Comparison of ENCODE assay signal across 8 mouse cellular contexts in genomic region chr7:16991681-16992450, GRCm38 (mm10). TPM values are rescaled to one million over a fixed set of nuclear protein-coding genes. Genes with fewer than 3 reads are reported as not detected.
A peak's percentile ranks its signal among the peaks of the same experiment; 100 is the strongest.
DNase-seq lines count a peak whose midpoint lies in the region; ATAC-seq lines count a peak whose summit lies in the region.

No protein-coding gene starts in this region.

- no peaks in the 10 kb centered on the region for H3K27me3 ChIP-seq in midbrain, embryonic 11.5 days (ENCODE audit: control insufficient read depth, insufficient read depth, low read length)

- no peaks in the 10 kb centered on the region for H3K9me3 ChIP-seq in midbrain, embryonic 11.5 days (ENCODE audit: control insufficient read depth, low read length)

- H3K4me1 ChIP-seq in midbrain, embryonic 11.5 days (ENCODE audit: control insufficient read depth, insufficient read depth, low read length): peaks cover 39% of the 10 kb centered on the region

- no peak overlapping the region for H3K4me3 ChIP-seq in midbrain, embryonic 11.5 days (ENCODE audit: low read depth, low read length)

- peak overlapping the region; percentile 68 for H3K27ac ChIP-seq in midbrain, embryonic 11.5 days (ENCODE audit: low read depth, low read length)

- DNase-seq in ES-CJ7 (ENCODE audit: low read depth, low spot score): peak; percentile 36
- DNase-seq in adrenal gland, adult 2 months: peak; percentile 68
- peak; percentile 97 for DNase-seq in midbrain, embryonic 11.5 days (ENCODE audit: low spot score, missing footprints)
- DNase-seq in layer of hippocampus, adult 9-11 months: no peak
- no peak for DNase-seq in c-Kit-positive CD71-positive TER-119-positive erythroid progenitor cells, embryonic 14.5 days (ENCODE audit: low spot score)
- no peak for DNase-seq in spleen, postnatal 4 days (ENCODE audit: low spot score in 2 of 2)
- no peak for DNase-seq in urinary bladder, postnatal 25 days (ENCODE audit: low spot score)

- H3K36me3 ChIP-seq in midbrain, embryonic 11.5 days (ENCODE audit: control insufficient read depth, insufficient read depth, low read length): no peaks in the 10 kb centered on the region

- H3K4me2 ChIP-seq in midbrain, embryonic 11.5 days: peak overlapping the region; percentile 12; the same call in 1 of the 2 replicates

- 58% methylated on average over 18 of the region's 18 CpGs for WGBS in midbrain, embryonic 11.5 days

- ATAC-seq in granulocyte monocyte progenitor cell, adult 5-6 weeks (replicated peaks; ENCODE audit: poor library complexity, severe bottlenecking): peak; percentile 17; the same call in 1 of the 2 replicates
- ATAC-seq in midbrain, embryonic 11.5 days (ENCODE audit: low FRiP score): peak; percentile 79

- H3K9ac ChIP-seq in midbrain, embryonic 11.5 days (ENCODE audit: low read length): peak overlapping the region; percentile 7; the same call in 1 of the 2 replicates

RNA-seq across cellular contexts. Expression of gene Ccdc8, which starts 0.6 kb away (rescaled TPM):
- total RNA-seq in adrenal gland, adult 2 months (2021): 10 to 100 TPM; 13.6 to 28.9 TPM
- polyA plus RNA-seq in adrenal gland, adult 2 months (2012; rRNA removed): 7.3 and 7.5 TPM in 2 replicates
- 4.6 and 4.9 TPM in 2 replicates for total RNA-seq in granulocyte monocyte progenitor cell, adult 5-6 weeks (2014; fragmentation: Nextera tagmentation)
- total RNA-seq in granulocyte monocyte progenitor cell, adult 5-6 weeks (2017): 4.8 and 6.5 TPM in 2 replicates
- 13.2 and 14.7 TPM in 2 replicates for polyA plus RNA-seq in midbrain, embryonic 11.5 days (2014; fragmentation: Nextera tagmentation; extraction: Ambion mirVana)

RNA-seq across cellular contexts. Expression of gene Gm42372, which starts 9.0 kb away (rescaled TPM):
- 1 to 10 TPM; 1.1 to 1.6 TPM for total RNA-seq in adrenal gland, adult 2 months (2021)
- 0.13 and 0.33 TPM in 2 replicates for polyA plus RNA-seq in adrenal gland, adult 2 months (2012; rRNA removed)
- 0.09 TPM in 1 of 2 replicates, not detected in the other for total RNA-seq in granulocyte monocyte progenitor cell, adult 5-6 weeks (2014; fragmentation: Nextera tagmentation)
- 0.04 TPM in 1 of 2 replicates, not detected in the other for total RNA-seq in granulocyte monocyte progenitor cell, adult 5-6 weeks (2017)
- 1.6 and 2.5 TPM in 2 replicates for polyA plus RNA-seq in midbrain, embryonic 11.5 days (2014; fragmentation: Nextera tagmentation; extraction: Ambion mirVana)

RNA-seq across cellular contexts. Expression of gene Pnmal1, which starts 32.4 kb away (rescaled TPM):
- 1 to 10 TPM; 2.6 to 7.2 TPM for total RNA-seq in adrenal gland, adult 2 months (2021)
- polyA plus RNA-seq in adrenal gland, adult 2 months (2012; rRNA removed): 0.45 and 0.57 TPM in 2 replicates
- total RNA-seq in granulocyte monocyte progenitor cell, adult 5-6 weeks (2014; fragmentation: Nextera tagmentation): not detected in 2 replicates
- not detected in 2 replicates for total RNA-seq in granulocyte monocyte progenitor cell, adult 5-6 weeks (2017)
- 22.5 and 23.7 TPM in 2 replicates for polyA plus RNA-seq in midbrain, embryonic 11.5 days (2014; fragmentation: Nextera tagmentation; extraction: Ambion mirVana)

RNA-seq across cellular contexts. Expression of gene Ppp5c, which starts 35.9 kb away (rescaled TPM):
- total RNA-seq in adrenal gland, adult 2 months (2021): 10 to 100 TPM; 82.2 to 86.0 TPM
- 164 and 179 TPM in 2 replicates for polyA plus RNA-seq in adrenal gland, adult 2 months (2012; rRNA removed)
- total RNA-seq in granulocyte monocyte progenitor cell, adult 5-6 weeks (2014; fragmentation: Nextera tagmentation): 96.2 and 123 TPM in 2 replicates
- total RNA-seq in granulocyte monocyte progenitor cell, adult 5-6 weeks (2017): 81.0 and 89.8 TPM in 2 replicates
- polyA plus RNA-seq in midbrain, embryonic 11.5 days (2014; fragmentation: Nextera tagmentation; extraction: Ambion mirVana): 101 and 108 TPM in 2 replicates

RNA-seq across cellular contexts. Expression of gene Pnmal2, which starts 47.4 kb away (rescaled TPM):
- total RNA-seq in adrenal gland, adult 2 months (2021): 10 to 100 TPM; 19.7 to 47.9 TPM
- polyA plus RNA-seq in adrenal gland, adult 2 months (2012; rRNA removed): 9.9 and 10.9 TPM in 2 replicates
- not detected in 2 replicates for total RNA-seq in granulocyte monocyte progenitor cell, adult 5-6 weeks (2014; fragmentation: Nextera tagmentation)
- 0.04 TPM in 1 of 2 replicates, not detected in the other for total RNA-seq in granulocyte monocyte progenitor cell, adult 5-6 weeks (2017)
- polyA plus RNA-seq in midbrain, embryonic 11.5 days (2014; fragmentation: Nextera tagmentation; extraction: Ambion mirVana): 8.3 and 8.6 TPM in 2 replicates

Comparison
In these comparisons a context has a peak if more than half of its experiments do, and no peak if none do; other contexts are left out.
1. DNase-seq: peak in ES-CJ7 (single experiment), adrenal gland, adult 2 months (single experiment) and midbrain, embryonic 11.5 days (single experiment); none in layer of hippocampus, adult 9-11 months (single experiment), c-Kit-positive CD71-positive TER-119-positive erythroid progenitor cells, embryonic 14.5 days (single experiment), spleen, postnatal 4 days (0 of 2) and urinary bladder, postnatal 25 days (single experiment).